Mouse (Mus musculus) CD4-positive, CD25-positive, alpha-beta regulatory T cell, adult 4 months (primary cell): ENCODE results near the gene Tekt1. TPM values are rescaled to one million over a fixed set of nuclear protein-coding genes. Genes with fewer than 3 reads are reported as not detected.

Experiments used
- ATAC-seq: one replicate; pipeline ENCODE4 v1.8.0; 2017
- polyA plus RNA-seq, 2 experiments: library from polyadenylated mRNA; unstranded; fragments of 100-300 nt; shearing (Covaris generic); gene quantifications; one replicate each; pipeline ENCODE4 v1.2.1; 2017

Gene Tekt1
- not detected for polyA plus RNA-seq

DNA sequence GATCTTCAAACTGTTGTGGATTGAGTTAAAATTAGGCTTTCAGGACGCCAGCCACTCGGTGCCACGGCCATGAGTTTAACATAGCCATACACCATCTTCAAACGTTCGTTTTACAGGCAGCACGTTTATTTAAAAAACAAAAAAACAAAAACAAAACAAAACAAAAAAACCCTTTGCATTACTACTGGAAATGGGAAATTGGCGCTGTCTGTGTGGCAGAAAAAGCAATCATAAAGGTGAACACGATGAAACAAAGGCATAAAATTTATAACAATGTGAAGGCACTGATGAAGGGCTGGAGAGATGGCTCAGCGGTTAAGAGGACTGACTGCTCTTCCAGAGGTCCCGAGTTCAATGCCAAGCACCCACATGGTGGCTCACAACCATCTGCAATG, at the start of gene Tekt1:
TSS of gene Tekt1 (minus strand) at position 96 of the 395 bp plus-strand sequence.
- ATAC-seq: no peak

DNA sequence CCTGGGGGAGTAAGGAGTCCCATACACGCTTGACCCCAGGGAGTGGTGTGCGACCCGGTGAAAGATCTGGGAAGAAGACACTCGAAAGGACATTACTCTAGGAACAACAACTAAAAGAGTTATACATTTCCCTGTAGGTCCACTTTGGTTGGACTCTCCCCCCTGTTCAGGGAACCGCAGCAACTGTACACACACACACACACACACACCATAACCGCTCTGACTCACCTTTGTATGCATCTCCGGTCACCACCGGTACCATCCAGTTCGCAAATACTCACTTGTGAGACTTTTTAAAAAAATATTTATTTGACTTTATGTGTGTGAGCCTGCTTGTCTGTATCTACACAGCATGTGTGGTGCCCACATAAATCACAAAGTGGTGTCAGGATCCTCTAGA, 49.7 kb upstream of the Tekt1 start:
- no peak for ATAC-seq

DNA sequence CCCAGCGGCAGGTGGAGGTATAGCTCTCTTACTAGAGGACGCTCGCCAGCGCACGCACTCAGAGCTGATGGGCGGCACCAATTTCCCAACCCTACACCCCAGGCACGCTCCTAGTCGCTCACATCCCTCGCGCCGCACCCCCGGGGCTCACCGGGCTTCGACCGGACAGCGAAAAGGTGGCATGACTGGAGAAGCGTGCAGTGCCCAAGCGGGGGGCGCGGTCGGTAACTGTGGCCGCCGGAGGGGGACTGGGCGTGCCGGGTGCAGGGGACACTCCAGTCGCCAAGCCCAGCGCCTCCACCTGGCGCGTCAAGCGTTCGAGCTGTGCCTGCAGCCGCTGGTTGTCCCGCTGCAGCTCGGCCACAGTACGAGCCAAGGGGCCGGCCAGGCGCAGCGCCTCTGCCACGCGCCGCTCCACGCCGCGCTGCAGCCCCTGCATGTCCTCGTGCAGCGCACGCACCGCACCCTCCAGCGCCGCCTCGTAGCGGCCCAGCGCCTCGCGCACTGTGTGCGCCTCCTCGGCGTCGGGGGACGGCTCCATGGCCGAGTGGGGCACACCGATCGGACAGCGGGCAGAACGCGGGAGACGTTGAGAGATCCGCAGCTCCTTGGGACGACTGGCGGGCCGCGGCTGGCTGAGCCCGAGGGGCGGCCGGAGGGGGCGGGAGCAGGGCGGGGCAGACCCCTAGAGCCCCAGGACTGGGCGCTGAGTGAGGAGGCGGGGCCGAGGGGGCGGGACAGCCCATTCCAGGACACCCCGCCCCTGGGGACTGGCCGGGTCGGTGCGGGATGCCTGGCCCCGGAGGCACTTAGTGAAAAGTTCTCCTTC, 49.1 kb upstream of the Tekt1 start, which contains the start of gene Smtnl2:
TSS of gene Smtnl2 (minus strand) at position 621 of the 829 bp plus-strand sequence.
- ATAC-seq: no peak

DNA sequence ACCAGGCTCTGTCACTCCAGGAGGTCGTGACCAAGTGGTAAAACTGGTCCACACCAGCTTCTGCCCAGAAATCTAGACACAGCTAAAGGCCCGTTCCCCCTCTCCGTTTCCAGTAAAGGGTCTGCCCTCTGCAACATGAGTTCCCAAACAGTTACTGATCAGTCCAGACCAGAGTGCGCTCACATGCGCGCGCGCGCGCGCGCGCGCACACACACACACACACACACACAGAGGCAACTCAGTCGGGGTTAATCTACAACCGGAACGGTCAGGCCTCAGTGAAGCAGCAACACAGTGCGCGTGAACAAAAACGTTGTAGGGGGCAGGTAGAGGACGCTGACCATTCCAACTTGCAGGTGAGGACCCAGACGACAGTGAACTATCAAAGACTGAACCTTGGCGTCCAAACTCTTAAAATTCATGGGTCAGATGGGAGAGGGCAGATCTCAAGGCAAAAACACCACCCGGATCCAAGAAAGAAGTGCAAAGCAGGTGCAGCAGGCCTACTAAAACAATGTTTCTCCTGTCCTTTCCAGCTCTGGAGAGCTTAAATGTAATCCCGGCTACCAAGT, 48.4 kb upstream of the Tekt1 start:
- ATAC-seq: no peak

DNA sequence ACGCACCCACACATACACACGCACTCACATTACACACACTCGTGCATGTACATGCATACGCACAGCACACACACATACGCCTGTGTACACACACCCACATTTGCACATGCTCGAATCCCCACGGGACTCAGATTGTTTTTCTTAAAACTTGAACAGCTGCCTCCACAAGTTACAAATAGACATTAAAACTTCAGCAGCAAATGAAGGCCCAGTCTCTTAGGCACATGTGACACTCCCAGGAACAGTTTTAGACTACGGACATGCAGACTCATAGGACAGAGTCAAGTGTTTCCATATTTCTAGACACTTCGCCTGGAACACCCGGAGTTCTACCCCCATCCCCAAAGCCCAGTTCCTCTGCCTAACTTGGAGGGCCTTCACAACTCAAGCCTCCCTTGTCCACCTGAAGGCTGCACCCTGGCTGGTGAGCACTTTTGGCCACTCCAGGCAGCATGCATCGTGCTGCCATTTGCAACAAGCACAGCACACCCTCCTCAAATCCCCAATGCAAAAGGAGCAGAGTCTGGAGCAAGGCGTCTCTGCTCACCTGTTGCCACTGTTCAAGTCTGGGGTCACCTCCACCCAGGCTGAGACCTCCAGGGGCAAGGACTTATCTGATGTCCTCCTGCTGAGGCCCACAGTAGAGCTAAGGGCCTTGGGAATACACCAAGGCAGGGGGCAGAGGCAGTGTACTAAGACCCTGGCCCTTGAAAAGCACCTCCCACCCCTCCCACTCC, 47.6 kb upstream of the Tekt1 start:
- no peak for ATAC-seq

DNA sequence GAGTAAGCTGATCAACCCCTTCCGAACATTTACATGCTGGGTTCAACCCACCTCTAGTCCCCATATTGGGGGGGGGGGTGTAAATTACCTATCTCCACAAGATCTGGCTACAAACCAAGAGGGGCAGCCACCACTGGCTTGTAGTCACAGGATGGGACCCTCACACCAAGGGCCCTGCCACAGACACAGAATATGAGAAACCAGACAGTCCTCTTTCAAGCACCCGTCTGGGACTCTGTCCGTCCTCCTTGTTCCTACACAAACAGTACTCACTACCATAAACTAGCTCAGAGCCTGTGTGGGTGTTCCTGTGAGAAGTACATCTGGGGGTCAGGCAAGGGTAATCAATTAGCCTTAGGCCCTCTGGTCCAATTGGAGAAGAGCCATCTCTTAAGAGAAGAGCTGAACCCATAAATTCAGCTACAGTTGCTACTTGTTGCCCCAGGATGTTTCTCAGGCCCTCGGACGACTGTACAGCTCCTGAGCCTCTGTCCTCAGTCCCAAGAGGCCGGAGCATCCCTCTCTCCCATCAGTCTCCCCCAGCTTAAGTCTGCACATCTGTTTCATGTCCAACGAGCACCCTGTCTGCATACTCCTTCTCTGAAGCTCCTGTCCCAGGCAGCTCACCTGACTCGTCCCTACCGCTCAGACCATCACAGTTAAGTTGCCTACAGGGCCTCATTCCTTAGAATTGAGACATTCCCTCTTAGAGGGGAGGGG, 46.4 kb upstream of the Tekt1 start:
- no peak for ATAC-seq

DNA sequence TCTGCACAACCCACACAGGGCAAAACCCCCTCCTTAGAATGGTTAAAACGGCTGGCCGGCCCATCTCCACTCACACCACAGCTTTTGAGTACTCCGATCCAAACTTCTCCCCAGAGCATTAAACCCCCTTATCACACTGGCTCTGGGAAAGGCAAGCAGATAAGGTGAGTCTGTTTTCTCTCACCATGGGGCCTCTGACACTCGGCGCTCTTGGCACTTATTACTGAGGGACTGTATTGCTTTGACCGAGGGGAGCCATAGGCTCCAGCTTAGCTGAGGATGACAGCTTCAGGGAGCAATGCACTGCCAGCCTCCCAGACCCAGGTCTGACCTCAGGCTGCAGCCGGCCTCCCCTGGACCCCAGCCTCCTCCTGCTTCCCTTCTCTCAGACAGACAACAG, 45.3 kb upstream of the Tekt1 start:
- ATAC-seq: no peak

DNA sequence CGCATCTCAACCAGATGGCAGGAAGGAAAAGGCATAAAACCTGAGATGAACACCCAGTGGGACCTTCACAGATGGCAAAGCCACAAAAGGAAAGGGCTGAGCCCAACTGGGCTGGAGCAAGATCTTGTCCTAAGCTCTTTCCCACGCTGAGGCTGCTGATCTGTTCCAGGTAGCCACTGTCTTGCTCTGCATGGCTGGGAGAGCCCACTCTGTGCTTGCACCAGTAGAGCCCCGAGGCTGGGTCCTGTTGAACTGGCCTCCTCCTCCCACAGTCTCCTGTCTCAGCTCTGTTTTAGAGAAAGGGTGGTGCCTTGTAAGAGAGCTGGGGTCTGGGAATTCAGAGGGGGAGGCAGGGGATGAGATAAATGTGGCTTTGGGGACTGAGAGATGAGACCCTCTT, 44.8 kb upstream of the Tekt1 start:
- ATAC-seq: no peak

DNA sequence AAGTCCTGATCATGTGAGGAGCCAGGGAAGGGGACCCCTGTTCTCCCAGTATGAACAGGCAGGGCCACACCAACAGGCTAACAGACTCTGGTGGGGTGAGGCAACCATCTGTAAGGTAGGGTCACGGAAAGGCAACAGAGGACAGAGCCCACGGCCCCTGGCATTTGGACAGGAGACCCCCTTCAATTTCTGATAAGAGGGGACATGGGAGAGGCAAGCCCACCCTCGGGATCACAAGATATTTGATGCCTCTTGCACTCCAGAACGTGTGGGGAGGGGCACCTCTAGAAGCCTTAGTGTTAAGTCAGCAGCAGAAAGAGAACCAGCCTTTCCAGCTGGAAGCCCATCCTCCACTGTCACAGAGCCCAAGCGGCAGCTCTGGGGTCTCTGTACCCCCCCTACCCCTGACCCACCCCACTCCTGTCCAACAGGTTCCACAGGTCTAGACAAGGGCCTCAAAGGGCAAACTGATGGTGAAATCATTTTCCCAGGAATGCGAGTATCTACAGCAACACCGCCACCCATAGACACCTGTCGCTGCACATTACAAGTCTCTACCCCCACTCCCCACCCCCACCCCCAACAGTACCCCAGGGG, 43.9 kb upstream of the Tekt1 start:
- ATAC-seq: no peak

DNA sequence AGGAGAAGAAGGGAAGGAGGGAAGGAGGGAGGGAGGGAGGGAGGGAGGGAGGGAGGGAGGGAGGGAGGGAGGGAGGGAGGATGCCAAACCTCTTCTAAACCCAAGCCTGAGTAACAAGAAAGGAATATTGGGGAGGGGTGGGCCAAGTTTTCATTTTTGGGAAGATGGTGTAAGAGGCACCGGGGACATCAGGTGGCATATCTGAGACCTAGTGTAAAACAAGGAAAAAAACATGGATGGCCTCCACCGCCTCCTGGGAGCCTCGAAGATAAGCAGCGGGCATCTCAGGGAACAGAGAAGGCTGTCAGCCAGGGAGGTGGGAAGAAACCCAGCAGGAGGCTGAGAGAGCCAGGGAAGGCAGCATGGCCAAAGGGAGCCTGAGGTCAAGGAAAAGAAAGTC, 43.3 kb upstream of the Tekt1 start:
- no peak for ATAC-seq

DNA sequence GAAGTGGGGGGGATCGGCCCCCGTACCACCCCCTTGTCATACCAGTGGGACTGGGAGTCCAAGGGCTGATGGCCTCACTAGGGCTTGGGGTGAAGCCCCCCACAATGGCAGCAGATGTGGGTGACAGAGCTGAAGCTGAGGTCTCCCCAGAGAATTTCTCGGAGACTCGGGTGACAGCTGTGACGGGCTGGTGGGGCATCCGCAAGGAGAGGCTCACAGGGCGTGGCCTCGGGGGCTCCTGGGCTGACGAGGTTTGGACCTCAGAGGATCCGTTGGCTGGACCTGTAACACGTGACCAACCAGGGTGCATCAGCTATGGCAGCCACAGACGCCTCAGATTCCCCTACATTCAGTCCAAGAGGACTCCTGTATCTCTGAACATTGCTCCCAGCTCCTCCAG, 40.7 kb upstream of the Tekt1 start:
- ATAC-seq: no peak

DNA sequence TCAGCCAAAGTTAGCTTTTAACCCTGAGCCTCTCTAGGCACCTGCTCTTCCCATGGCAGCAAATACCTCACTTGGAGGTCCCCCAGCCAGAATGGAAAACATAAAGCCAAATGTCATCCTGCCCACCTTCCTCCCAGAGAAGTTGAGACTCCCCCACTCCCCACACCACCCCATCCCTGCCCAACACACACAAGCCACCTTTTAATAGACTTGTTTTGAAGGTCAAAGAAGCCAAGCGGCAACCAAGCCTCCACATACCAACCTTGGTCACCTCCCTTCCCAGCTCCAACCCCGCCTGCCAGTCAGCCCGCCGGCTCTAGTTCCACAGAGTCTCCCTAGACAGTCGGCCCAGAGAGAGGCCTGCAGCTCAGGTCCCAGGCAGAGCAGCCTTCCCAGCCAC, 39.8 kb upstream of the Tekt1 start:
- no peak for ATAC-seq

DNA sequence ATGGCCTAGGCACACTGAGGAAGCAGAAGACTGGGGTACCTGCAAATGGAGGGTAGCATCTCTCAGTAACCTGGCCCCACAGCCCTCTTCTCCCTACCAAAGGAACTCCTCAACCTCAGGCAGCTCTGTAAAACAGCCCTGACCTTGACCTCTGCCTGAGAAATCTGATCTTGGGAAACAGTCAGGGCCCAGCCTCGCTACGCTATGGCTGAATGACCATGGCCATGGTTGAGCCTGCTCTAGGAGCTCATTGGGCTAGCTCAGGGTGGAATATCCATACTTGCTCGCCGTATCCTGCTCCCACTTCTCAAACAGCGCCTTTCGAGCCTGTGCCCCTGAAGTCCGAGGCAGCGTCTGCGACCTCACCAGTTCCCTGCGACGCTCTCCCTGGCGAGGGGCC, 38.8 kb upstream of the Tekt1 start:
- no peak for ATAC-seq

DNA sequence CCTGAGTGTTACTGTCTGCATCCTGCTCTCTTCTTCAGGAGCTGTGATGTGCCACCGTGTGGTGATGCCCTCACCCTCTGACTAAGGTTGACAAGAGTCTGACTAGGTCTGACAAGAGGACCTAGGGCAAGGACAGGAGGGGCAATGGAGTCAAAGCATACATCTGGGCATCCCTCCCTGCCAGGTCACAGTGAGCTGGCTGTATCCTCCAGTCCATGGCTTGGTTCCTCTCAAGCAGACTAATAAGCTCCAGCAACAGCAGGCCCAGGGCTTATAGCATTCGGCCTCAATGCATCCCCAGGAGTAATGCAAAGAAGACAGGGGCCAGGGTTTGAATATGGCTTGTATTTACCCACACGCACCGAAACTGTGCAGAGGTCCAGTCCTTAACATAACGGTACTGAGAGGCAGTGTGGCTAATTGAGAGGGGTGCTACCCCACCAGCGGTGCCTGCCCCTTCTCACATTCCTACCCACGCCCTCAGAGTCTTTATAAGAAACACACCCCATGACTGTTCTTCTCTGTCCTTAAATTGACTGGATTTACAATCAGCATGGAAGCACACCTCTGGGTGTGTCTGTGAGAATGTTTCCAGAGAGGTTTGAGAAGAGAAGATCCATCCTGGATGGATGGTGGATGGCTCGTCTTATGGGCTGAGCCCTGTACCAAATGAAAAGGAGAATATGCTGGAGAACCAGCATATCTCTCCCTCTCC, 35.7 kb upstream of the Tekt1 start:
- no peak for ATAC-seq

DNA sequence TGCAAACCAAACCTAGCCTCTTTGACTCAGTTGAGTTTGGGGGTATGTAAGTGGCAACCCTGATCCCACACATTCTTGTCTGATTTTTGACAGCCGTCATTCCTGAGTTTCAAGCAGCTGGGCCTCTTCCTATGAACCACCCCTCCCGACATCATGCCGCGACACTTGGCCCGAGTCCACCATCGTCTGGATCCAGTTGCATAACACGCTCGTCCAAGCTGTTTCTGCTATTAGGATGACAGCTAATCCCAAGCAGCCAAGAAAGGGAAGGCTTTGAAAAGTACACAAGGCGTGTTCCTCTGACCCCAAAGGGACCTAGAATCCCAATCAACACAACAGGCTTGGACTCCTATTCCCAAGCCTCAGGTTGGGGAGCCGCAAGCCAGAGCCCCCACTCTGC, 34.8 kb upstream of the Tekt1 start:
- ATAC-seq: no peak

DNA sequence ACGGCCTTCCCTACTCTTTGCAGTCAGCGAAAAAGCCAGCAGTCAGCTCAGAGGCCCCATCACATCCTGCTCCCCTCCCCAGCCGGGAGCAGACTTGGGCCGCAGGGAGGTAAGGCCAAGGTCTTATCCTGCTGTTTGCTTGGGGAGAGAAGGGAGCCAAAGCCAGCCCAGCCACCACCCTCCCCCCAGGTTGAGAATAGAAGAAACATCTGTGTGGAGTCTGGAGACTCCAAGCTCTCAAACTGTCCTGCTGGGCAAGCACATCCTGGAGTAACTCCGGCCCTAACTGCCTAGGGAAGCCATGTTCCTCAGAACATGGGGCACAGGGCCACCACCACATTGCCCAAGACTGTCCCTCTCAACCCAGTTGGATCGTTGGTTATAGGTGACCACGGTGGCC, 34.4 kb upstream of the Tekt1 start:
- no peak for ATAC-seq

DNA sequence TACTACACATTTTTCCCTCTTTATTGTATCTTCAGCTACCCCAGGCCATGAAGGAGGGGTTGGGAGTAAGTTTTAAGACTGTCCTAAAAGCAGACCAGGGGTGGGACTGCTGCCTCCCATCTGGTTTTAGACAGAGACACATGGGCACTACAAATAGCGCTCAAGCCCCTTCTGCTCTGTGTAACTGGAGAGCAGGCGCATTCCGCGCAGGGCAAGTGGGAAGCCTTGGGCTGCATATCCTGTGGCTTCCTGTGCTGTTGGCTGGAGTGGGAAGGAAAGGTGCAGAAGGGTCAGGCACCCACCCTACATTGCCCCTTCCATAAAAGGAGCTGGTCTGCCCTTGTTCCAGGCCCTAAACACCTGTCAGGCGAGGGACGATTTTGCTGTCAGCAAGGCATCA, 33.4 kb upstream of the Tekt1 start:
- ATAC-seq: no peak

DNA sequence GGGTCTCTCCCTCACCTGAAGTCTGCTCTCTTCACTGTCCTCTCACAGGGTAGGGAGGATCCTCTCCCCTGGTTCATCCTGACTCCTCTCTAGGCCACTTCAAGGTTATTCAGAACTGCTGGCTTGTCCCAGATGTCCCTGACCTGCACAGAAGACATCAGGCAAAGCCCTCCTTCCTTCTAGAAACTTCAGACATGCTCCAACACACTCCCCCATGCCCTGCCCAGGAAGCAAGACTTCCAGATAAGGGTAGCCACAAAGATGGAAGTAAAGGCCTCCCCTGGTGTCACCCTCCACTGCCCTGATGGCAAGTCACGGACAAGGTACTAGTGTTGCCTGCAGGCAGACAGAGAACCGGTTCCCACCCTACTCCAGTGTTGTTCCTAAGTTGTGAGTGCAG, 32.5 kb upstream of the Tekt1 start:
- no peak for ATAC-seq

DNA sequence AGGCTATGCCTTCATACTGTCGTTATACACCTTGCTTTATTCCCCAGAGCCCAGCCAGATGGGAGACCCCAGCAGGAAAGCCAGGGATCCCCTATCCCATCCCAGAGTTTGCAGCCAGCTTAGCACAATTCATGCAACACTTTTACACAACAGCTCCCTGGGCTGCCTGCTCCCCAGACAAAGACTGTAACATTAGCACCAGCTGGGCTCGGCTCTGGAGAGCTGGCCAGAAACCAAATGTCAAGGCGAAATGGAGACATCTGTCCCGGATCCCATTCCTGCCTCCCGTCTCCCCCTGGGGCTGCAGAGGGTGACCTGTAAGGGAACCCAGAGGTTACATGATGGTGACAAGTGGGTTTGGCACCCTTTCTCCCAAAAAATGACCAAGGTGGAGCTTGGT, 31.4 kb upstream of the Tekt1 start:
- ATAC-seq: no peak

DNA sequence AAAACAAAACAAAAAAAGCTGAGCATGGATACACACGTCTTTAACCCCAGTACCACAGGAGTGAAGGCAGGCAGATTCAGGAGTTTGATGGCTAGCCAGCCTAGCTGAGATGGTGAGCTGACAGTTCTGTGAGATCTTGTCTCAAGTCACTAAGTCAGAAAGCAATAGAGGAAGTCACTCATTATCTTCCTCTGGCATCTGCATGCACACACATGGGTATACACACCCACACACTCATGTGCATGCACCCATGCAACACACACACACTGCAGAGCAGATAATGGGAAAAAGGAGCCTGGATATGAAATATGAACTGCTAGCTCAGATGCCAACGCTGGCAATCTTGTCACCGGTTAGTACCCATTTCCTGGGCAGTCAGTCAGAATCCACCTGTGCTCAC, 31.0 kb upstream of the Tekt1 start:
- ATAC-seq: no peak

DNA sequence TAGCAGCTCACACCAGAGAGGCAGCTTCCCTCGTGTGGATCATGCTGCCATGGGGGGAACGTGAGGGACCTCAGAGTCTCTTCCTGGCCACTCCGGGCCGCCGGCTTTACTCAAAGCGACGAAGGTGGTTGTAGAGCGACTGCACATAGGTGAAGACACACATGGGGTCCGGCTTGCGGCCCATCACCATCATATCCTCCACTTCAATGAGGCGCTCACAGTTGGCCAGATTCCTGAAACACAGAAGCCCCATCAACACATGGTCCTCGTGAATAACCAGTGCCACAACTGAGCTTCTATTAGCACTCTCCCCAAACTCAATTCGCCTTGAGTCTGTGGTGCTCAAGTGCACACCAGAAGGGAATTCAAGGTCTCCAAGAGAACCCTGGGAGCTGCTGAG, 28.9 kb upstream of the Tekt1 start:
- ATAC-seq: no peak
